Mouse (Mus musculus): ENCODE measurements around the gene Wasf1. TPM values are rescaled to one million over a fixed set of nuclear protein-coding genes. Genes with fewer than 3 reads are reported as not detected.

The Wasf1 gene
- polyA plus RNA-seq, 1 experiment from 2014 or later: 2.1 TPM

- 76% methylated on average over 1 of the region's 1 CpGs for WGBS
- TF ChIP-seq CTCF (IDR thresholded peaks at IDR 0.05) (no peak), EP300 (IDR thresholded peaks at IDR 0.05) (no peak)
- Histone ChIP-seq H3K4me3 (ENCODE audit: low read depth, low read length) (no peak overlapping the region), H3K27ac (ENCODE audit: low read length) (no peak overlapping the region), H3K9me3 (ENCODE audit: low read length) (no peaks in the 10 kb centered on the region), H3K27me3 (replicated peaks; ENCODE audit: insufficient read depth, low read length) (no peaks in the 10 kb centered on the region), H3K36me3 (ENCODE audit: insufficient read depth, low read length) (no peaks in the 10 kb centered on the region), H3K4me1 (ENCODE audit: insufficient read depth, low read depth, low read length) (no peaks in the 10 kb centered on the region), H3K9ac (replicated peaks; ENCODE audit: low read depth) (no peak overlapping the region), H3K4me2 (replicated peaks; ENCODE audit: low read depth, low read length) (no peak overlapping the region)
- DNase-seq (ENCODE audit: low spot score) (no peak), ATAC-seq (no peak)
Observed at GRCm38 (mm10) chr10:40906131-40906530, 22.9 kb downstream of the Wasf1 start.

DNA sequence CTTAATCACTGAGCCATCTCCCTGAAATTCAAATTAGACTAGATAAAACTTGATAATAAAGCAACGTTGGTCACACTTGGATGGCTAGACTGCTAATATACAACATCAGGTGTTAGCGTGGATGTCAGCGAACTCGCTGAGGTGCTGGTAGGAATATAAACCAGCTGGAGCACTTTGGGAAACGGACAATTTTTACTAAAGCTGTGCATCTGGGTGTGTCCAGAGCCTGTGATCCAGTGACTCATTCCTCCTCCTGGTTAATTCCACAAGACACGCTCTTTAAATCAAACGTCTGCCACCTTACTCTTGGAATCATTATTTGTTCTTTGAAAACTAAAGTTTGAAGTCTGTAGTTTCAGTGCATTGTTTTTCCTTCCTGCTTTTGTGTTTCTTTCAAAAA lies 23.5 kb downstream of the Wasf1 start:
- H3K27me3 ChIP-seq (replicated peaks; ENCODE audit: insufficient read depth, low read length): no peaks in the 10 kb centered on the region
- DNase-seq (ENCODE audit: low spot score) (no peak), ATAC-seq (no peak)
- no peaks in the 10 kb centered on the region for H3K9me3 ChIP-seq (ENCODE audit: low read length)
- no peak overlapping the region for H3K9ac ChIP-seq (replicated peaks; ENCODE audit: low read depth)
- no peak overlapping the region for H3K4me2 ChIP-seq (replicated peaks; ENCODE audit: low read depth, low read length)
- no peaks in the 10 kb centered on the region for H3K36me3 ChIP-seq (ENCODE audit: insufficient read depth, low read length)
- H3K4me3 ChIP-seq (ENCODE audit: low read depth, low read length): no peak overlapping the region
- TF ChIP-seq EP300 (IDR thresholded peaks at IDR 0.05) (no peak), CTCF (IDR thresholded peaks at IDR 0.05) (no peak)
- 75% methylated on average over 7 of the region's 7 CpGs for WGBS
- no peaks in the 10 kb centered on the region for H3K4me1 ChIP-seq (ENCODE audit: insufficient read depth, low read depth, low read length)
- H3K27ac ChIP-seq (ENCODE audit: low read length): no peak overlapping the region

DNA sequence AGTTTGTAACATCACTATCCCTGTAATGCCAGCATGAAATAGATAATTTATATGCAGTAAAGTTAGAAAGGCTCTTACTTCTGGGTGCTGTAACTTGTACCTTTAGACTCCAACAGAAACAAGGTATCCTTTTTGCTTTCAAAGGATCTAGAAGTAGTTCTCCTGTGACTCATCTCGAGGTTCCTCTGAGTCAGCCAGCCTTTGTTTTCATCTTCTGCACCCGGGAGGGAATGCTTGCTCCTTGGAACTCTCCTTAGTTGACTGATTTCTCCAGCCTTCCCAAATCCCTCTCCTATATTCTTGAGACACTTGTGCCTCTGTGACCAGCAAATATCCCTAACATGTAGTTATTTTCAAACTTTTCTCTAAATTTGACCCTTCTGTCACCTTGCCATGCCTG lies 25.3 kb downstream of the Wasf1 start:
- TF ChIP-seq EP300 (IDR thresholded peaks at IDR 0.05) (no peak), CTCF (IDR thresholded peaks at IDR 0.05) (no peak)
- no peaks in the 10 kb centered on the region for H3K9me3 ChIP-seq (ENCODE audit: low read length)
- no peak for DNase-seq (ENCODE audit: low spot score)
- 35% methylated on average over 2 of the region's 2 CpGs for WGBS
- H3K4me2 ChIP-seq (replicated peaks; ENCODE audit: low read depth, low read length): no peak overlapping the region
- no peaks in the 10 kb centered on the region for H3K27me3 ChIP-seq (replicated peaks; ENCODE audit: insufficient read depth, low read length)
- H3K36me3 ChIP-seq (ENCODE audit: insufficient read depth, low read length): no peaks in the 10 kb centered on the region
- no peak for ATAC-seq
- H3K4me1 ChIP-seq (ENCODE audit: insufficient read depth, low read depth, low read length): no peaks in the 10 kb centered on the region
- H3K27ac ChIP-seq (ENCODE audit: low read length): no peak overlapping the region
- no peak overlapping the region for H3K4me3 ChIP-seq (ENCODE audit: low read depth, low read length)
- no peak overlapping the region for H3K9ac ChIP-seq (replicated peaks; ENCODE audit: low read depth)

- H3K9ac ChIP-seq (replicated peaks; ENCODE audit: low read depth): no peak overlapping the region
- H3K36me3 ChIP-seq (ENCODE audit: insufficient read depth, low read length): no peaks in the 10 kb centered on the region
- no peak overlapping the region for H3K4me3 ChIP-seq (ENCODE audit: low read depth, low read length)
- H3K4me2 ChIP-seq (replicated peaks; ENCODE audit: low read depth, low read length): no peak overlapping the region
- no peaks in the 10 kb centered on the region for H3K4me1 ChIP-seq (ENCODE audit: insufficient read depth, low read depth, low read length)
- DNase-seq (ENCODE audit: low spot score) (no peak), ATAC-seq (no peak)
- no peaks in the 10 kb centered on the region for H3K9me3 ChIP-seq (ENCODE audit: low read length)
- TF ChIP-seq CTCF (IDR thresholded peaks at IDR 0.05) (no peak), EP300 (IDR thresholded peaks at IDR 0.05) (no peak)
- no peaks in the 10 kb centered on the region for H3K27me3 ChIP-seq (replicated peaks; ENCODE audit: insufficient read depth, low read length)
- 59% methylated on average over 2 of the region's 2 CpGs for WGBS
- no peak overlapping the region for H3K27ac ChIP-seq (ENCODE audit: low read length)
Observed at GRCm38 (mm10) chr10:40910811-40911210, 27.5 kb downstream of the Wasf1 start.

DNA sequence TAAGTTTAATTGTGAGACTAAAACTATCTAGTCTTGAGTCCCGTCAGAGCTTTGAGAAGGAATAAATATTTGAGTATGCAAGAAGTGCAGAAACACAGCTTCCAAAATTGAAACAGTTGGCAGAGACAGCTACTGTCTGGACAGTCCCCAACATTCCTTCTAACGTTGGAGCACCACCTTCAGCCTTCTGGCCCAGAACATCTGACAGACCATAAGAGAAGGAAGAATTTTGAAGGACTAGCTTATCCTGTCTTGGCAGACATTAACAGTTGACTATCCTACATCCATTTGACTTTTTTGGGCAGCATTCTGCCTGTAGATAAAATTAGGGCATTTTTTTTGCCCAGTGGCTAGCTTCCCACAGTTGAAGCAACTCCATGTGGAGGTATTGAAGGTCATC lies 32.0 kb downstream of the Wasf1 start:
- Histone ChIP-seq H3K4me1 (ENCODE audit: insufficient read depth, low read depth, low read length) (no peaks in the 10 kb centered on the region), H3K9me3 (ENCODE audit: low read length) (no peaks in the 10 kb centered on the region), H3K9ac (replicated peaks; ENCODE audit: low read depth) (no peak overlapping the region), H3K4me3 (ENCODE audit: low read depth, low read length) (no peak overlapping the region), H3K4me2 (replicated peaks; ENCODE audit: low read depth, low read length) (no peak overlapping the region), H3K36me3 (ENCODE audit: insufficient read depth, low read length) (no peaks in the 10 kb centered on the region), H3K27ac (ENCODE audit: low read length) (no peak overlapping the region), H3K27me3 (replicated peaks; ENCODE audit: insufficient read depth, low read length) (no peaks in the 10 kb centered on the region)
- DNase-seq (ENCODE audit: low spot score): no peak
- 53% methylated on average over 2 of the region's 2 CpGs for WGBS
- TF ChIP-seq EP300 (IDR thresholded peaks at IDR 0.05) (no peak), CTCF (IDR thresholded peaks at IDR 0.05) (no peak)
- ATAC-seq: no peak

- no peaks in the 10 kb centered on the region for H3K27me3 ChIP-seq (replicated peaks; ENCODE audit: insufficient read depth, low read length)
- no peak overlapping the region for H3K9ac ChIP-seq (replicated peaks; ENCODE audit: low read depth)
- H3K36me3 ChIP-seq (ENCODE audit: insufficient read depth, low read length): no peaks in the 10 kb centered on the region
- ATAC-seq (no peak), DNase-seq (ENCODE audit: low spot score) (no peak)
- no peaks in the 10 kb centered on the region for H3K9me3 ChIP-seq (ENCODE audit: low read length)
- WGBS: 78% methylated on average over 8 of the region's 8 CpGs
- no peak overlapping the region for H3K4me3 ChIP-seq (ENCODE audit: low read depth, low read length)
- no peaks in the 10 kb centered on the region for H3K4me1 ChIP-seq (ENCODE audit: insufficient read depth, low read depth, low read length)
- H3K27ac ChIP-seq (ENCODE audit: low read length): no peak overlapping the region
- no peak for TF ChIP-seq CTCF (IDR thresholded peaks at IDR 0.05)
- TF ChIP-seq EP300 (IDR thresholded peaks at IDR 0.05): no peak
- no peak overlapping the region for H3K4me2 ChIP-seq (replicated peaks; ENCODE audit: low read depth, low read length)
Observed at GRCm38 (mm10) chr10:40918669-40919440, 35.6 kb downstream of the Wasf1 start.
